In the genomic region with DNA sequence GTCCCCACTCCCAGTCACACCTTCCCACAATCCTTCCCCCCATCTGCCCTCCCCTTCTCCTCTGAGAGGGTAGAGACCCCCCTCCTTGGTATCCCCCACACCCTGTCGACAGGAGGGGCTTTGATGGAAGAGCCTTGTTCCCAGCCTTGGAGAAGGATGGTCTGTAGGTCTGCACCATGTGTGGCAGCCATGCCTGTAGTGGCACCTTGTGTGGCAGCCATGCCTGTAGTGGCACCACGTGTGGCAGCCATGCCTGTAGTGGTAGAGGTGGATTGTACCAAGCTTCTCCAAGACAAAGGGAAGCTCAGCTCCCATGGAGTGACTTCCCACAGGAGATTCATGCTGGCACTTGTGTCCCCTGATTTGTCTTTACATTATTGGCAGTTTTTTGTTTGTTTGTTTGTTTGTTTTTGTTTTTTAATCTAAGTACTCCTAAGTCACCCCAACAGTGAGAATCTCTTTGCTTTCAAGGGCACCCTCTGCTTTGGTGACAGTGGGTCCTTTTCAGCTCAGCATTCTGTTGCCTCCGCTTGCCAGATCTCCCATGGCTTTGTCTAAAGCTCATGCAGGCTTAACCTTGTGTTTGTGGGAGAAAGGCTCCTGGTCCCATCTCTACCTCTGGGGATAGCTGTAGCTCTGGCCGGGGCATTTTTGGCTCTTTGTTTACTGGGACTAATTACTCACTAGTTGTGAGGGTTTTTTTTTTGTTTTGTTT, we compare ENCODE assay signal across 16 mouse cellular contexts. TPM values are rescaled to one million over a fixed set of nuclear protein-coding genes. Genes with fewer than 3 reads are reported as not detected.
DNase-seq lines count a peak whose midpoint lies in the region; ATAC-seq and TF ChIP-seq lines count a peak whose summit lies in the region.
"Had no signal": no experiment of that assay in that cellular context is flagged by ENCODE, and none has a peak within 500 bp of the region (broad histone marks: within the 10 kb centered on the region; RNA-seq: fewer than 3 reads in every experiment).

No protein-coding gene starts in this region.

- intact Hi-C loops in heart, postnatal 10 days (cut with DNase I): no loop called here

- WGBS in heart, embryonic 10.5 days: 69% methylated on average over 4 of the region's 4 CpGs
- WGBS in neural tube, embryonic 12.5 days: 78% methylated on average over 4 of the region's 4 CpGs
- 92% methylated on average over 4 of the region's 4 CpGs for WGBS in thymus, adult 2 months
- WGBS in lung, adult 2 months: 69% methylated on average over 4 of the region's 4 CpGs

- no peak overlapping the region for H3K4me2 ChIP-seq in neural tube, embryonic 12.5 days (replicated peaks)
- H3K4me2 ChIP-seq: stomach, embryonic 15.5 days had no signal

- no peak overlapping the region for H3K27ac ChIP-seq in heart, embryonic 10.5 days
- H3K27ac ChIP-seq in neural tube, embryonic 12.5 days: no peak overlapping the region
- H3K27ac ChIP-seq in thymus, adult 2 months (ENCODE audit: control insufficient read depth, insufficient read depth, low read length): no peak overlapping the region
- H3K27ac ChIP-seq: stomach, embryonic 15.5 days had no signal

- H3K36me3 ChIP-seq in heart, embryonic 10.5 days: no peaks in the 10 kb centered on the region
- H3K36me3 ChIP-seq in neural tube, embryonic 12.5 days: no peaks in the 10 kb centered on the region
- H3K36me3 ChIP-seq in thymus, adult 2 months (ENCODE audit: control insufficient read depth, insufficient read depth, low read length): no peaks in the 10 kb centered on the region
- H3K36me3 ChIP-seq: stomach, embryonic 15.5 days had no signal

- TF ChIP-seq POLR2A in thymus, adult 2 months (IDR thresholded peaks at IDR 0.05; ENCODE audit: control insufficient read depth, extremely low read depth, insufficient read depth, low read length, poor library complexity): no peak
- no peak for TF ChIP-seq POLR2A in lung, adult 2 months (IDR thresholded peaks at IDR 0.05; ENCODE audit: borderline replicate concordance, extremely low read depth, low read depth, low read length)

- H3K4me1 ChIP-seq in heart, embryonic 10.5 days: peaks cover 11% of the 10 kb centered on the region
- H3K4me1 ChIP-seq in neural tube, embryonic 12.5 days: no peaks in the 10 kb centered on the region
- H3K4me1 ChIP-seq in thymus, adult 2 months (replicated peaks; ENCODE audit: control insufficient read depth, insufficient read depth, low read length): no peaks in the 10 kb centered on the region
- no peaks in the 10 kb centered on the region for H3K4me1 ChIP-seq in lung, adult 2 months (ENCODE audit: control insufficient read depth, insufficient read depth, low read length)
- H3K4me1 ChIP-seq: stomach, embryonic 15.5 days had no signal

- no peak overlapping the region for H3K4me3 ChIP-seq in heart, embryonic 10.5 days
- H3K4me3 ChIP-seq in neural tube, embryonic 12.5 days: no peak overlapping the region
- H3K4me3 ChIP-seq in thymus, adult 2 months (ENCODE audit: control insufficient read depth, insufficient read depth, low read length): no peak overlapping the region
- H3K4me3 ChIP-seq in lung, adult 2 months (replicated peaks; ENCODE audit: extremely low read depth, low read depth, low read length): no peak overlapping the region
- H3K4me3 ChIP-seq: stomach, embryonic 15.5 days had no signal

- no peak for TF ChIP-seq CTCF in thymus, adult 2 months (IDR thresholded peaks at IDR 0.05; ENCODE audit: borderline replicate concordance, control insufficient read depth, extremely low read depth, insufficient read depth, low read length, poor library complexity)
- no peak for TF ChIP-seq CTCF in lung, adult 2 months (IDR thresholded peaks at IDR 0.05; ENCODE audit: insufficient read depth, low read length)

- ATAC-seq in neural tube, embryonic 12.5 days (ENCODE audit: low FRiP score, low read depth): 0 out of 2 replicates have a peak, but pooled peaks have one; percentile 31

- peak; percentile 57 for DNase-seq in heart, embryonic 10.5 days (ENCODE audit: low spot score)
- DNase-seq in heart, postnatal 10 days: no peak
- no peak for DNase-seq in neural tube, embryonic 10.5 days (ENCODE audit: extremely low spot score, low spot score)
- DNase-seq in cerebellum, postnatal 25 days: peak; percentile 43 to 49
- DNase-seq in thymus, adult 2 months: no peak
- no peak for DNase-seq in lung, adult 2 months
- DNase-seq: adrenal gland, postnatal 25 days; embryo, embryonic 11 days; gastrocnemius, postnatal 25 days; heart, postnatal 14 days; kidney, adult 9 months; lung, adult 18-20 months; lung, postnatal 36 days; spleen, adult 18-20 months had no signal

- no peaks in the 10 kb centered on the region for H3K9me3 ChIP-seq in heart, embryonic 10.5 days
- H3K9me3 ChIP-seq in neural tube, embryonic 12.5 days: no peaks in the 10 kb centered on the region
- H3K9me3 ChIP-seq: stomach, embryonic 15.5 days had no signal

- H3K27me3 ChIP-seq in heart, embryonic 10.5 days (ENCODE audit: insufficient read depth, poor library complexity, severe bottlenecking): no peaks in the 10 kb centered on the region
- H3K27me3 ChIP-seq in neural tube, embryonic 12.5 days (replicated peaks): no peaks in the 10 kb centered on the region
- H3K27me3 ChIP-seq in thymus, adult 2 months (ENCODE audit: control insufficient read depth, insufficient read depth, low read length): no peaks in the 10 kb centered on the region
- H3K27me3 ChIP-seq: stomach, embryonic 15.5 days had no signal

- H3K9ac ChIP-seq in neural tube, embryonic 12.5 days: no peak overlapping the region
- H3K9ac ChIP-seq: stomach, embryonic 15.5 days had no signal

RNA-seq across cellular contexts. Expression of gene Med12l, which starts 10.2 kb away (rescaled TPM):
- polyA plus RNA-seq in heart, embryonic 10.5 days (2016; fragmentation: Nextera tagmentation; extraction: Ambion mirVana): 4.3 and 4.5 TPM in 2 replicates
- 10 to 100 TPM in 1 of 2 experiments, 1 to 10 TPM in 1; 9.4 to 10.1 TPM for total RNA-seq in heart, postnatal 10 days (2021)
- 3.9 and 4.5 TPM in 2 replicates for polyA plus RNA-seq in neural tube, embryonic 12.5 days (2016; fragmentation: Nextera tagmentation; extraction: Ambion mirVana)
- 3.3 and 4.2 TPM in 2 replicates for polyA plus RNA-seq in thymus, adult 2 months (2012; rRNA removed)
- polyA plus RNA-seq in lung, adult 2 months (2012; rRNA removed): 0.71 and 1.1 TPM in 2 replicates

Comparison
In these comparisons a context has a peak if more than half of its experiments do, and no peak if none do; other contexts are left out.
1. DNase-seq: peak in heart, embryonic 10.5 days (single experiment) and cerebellum, postnatal 25 days (2 of 2); none in heart, postnatal 10 days (0 of 2), neural tube, embryonic 10.5 days (single experiment), thymus, adult 2 months (single experiment) and lung, adult 2 months (single experiment).